Mouse (Mus musculus): ENCODE results near the gene Gm49673. TPM values are rescaled to one million over a fixed set of nuclear protein-coding genes. Genes with fewer than 3 reads are reported as not detected.
"Not testable (repeated sequence)": the region's sequence is repeated elsewhere in the genome, so short reads cannot be mapped to it uniquely, and the experiment has no call there.

Gene Gm49673
- not detected in 2 replicates for polyA plus RNA-seq (2012; ENCODE audit: insufficient read depth, insufficient read length, low replicate concordance, missing spikeins)

- not testable (repeated sequence) for H3K27ac ChIP-seq (ENCODE audit: insufficient read depth, low read depth, low read length); H3K4me1 ChIP-seq (ENCODE audit: control insufficient read depth, insufficient read depth, low read length)
- peak within 1 kb of the TSS; percentile 65 for H3K4me3 ChIP-seq (ENCODE audit: insufficient read depth, low read depth, low read length)
- WGBS = 2% methylated on average over 56 of the region's 67 CpGs
Observed at GRCm38 (mm10) chr17:8147439-8148316, at the start of gene Gm49673, which contains the start of gene Rnaset2a. Gene Gm49673 (minus strand): TSS chr17:8147788. Gene Rnaset2a (minus strand): TSS chr17:8148097.

- no peak overlapping the region for H3K27ac ChIP-seq (ENCODE audit: insufficient read depth, low read depth, low read length)
- no peak overlapping the region for H3K4me3 ChIP-seq (ENCODE audit: insufficient read depth, low read depth, low read length)
- WGBS = 93% methylated on average over 8 of the region's 8 CpGs
- peaks cover 3% of the 10 kb centered on the region; the same call in 1 of the 2 replicates for H3K4me1 ChIP-seq (ENCODE audit: control insufficient read depth, insufficient read depth, low read length)
- TF ChIP-seq POLR2A (IDR thresholded peaks at IDR 0.05; ENCODE audit: insufficient read depth, low read depth, low read length) = no peak
Observed at GRCm38 (mm10) chr17:8195685-8196376, 48.2 kb upstream of the Gm49673 start.

- 66% methylated on average over 8 of the region's 8 CpGs for WGBS
- Histone ChIP-seq H3K27ac (ENCODE audit: insufficient read depth, low read depth, low read length) (peak overlapping the region; percentile 45; the same call in 1 of the 2 replicates), H3K4me3 (ENCODE audit: insufficient read depth, low read depth, low read length) (no peak overlapping the region), H3K4me1 (ENCODE audit: control insufficient read depth, insufficient read depth, low read length) (peaks cover 12% of the 10 kb centered on the region)
- TF ChIP-seq POLR2A (IDR thresholded peaks at IDR 0.05; ENCODE audit: insufficient read depth, low read depth, low read length) (no peak), CTCF (IDR thresholded peaks at IDR 0.05; ENCODE audit: insufficient read depth, low read depth, low read length) (no peak)
Observed at GRCm38 (mm10) chr17:8193678-8194077, 46.1 kb upstream of the Gm49673 start.

- H3K27ac ChIP-seq (ENCODE audit: insufficient read depth, low read depth, low read length) = no peak overlapping the region
- H3K4me3 ChIP-seq (ENCODE audit: insufficient read depth, low read depth, low read length) = no peak overlapping the region
- WGBS = 88% methylated on average over 7 of the region's 7 CpGs
- TF ChIP-seq POLR2A (IDR thresholded peaks at IDR 0.05; ENCODE audit: insufficient read depth, low read depth, low read length) (no peak), CTCF (IDR thresholded peaks at IDR 0.05; ENCODE audit: insufficient read depth, low read depth, low read length) (no peak)
- H3K4me1 ChIP-seq (ENCODE audit: control insufficient read depth, insufficient read depth, low read length) = no peaks in the 10 kb centered on the region
Observed at GRCm38 (mm10) chr17:8184217-8184616, 36.6 kb upstream of the Gm49673 start.

GRCm38 (mm10) chr17:8183815-8184214, 36.2 kb upstream of the Gm49673 start:
- Histone ChIP-seq H3K4me1 (ENCODE audit: control insufficient read depth, insufficient read depth, low read length) (no peaks in the 10 kb centered on the region), H3K27ac (ENCODE audit: insufficient read depth, low read depth, low read length) (no peak overlapping the region), H3K4me3 (ENCODE audit: insufficient read depth, low read depth, low read length) (no peak overlapping the region)
- TF ChIP-seq POLR2A (IDR thresholded peaks at IDR 0.05; ENCODE audit: insufficient read depth, low read depth, low read length) = no peak
- no peak for TF ChIP-seq CTCF (IDR thresholded peaks at IDR 0.05; ENCODE audit: insufficient read depth, low read depth, low read length)
- 87% methylated on average over 5 of the region's 5 CpGs for WGBS

DNA sequence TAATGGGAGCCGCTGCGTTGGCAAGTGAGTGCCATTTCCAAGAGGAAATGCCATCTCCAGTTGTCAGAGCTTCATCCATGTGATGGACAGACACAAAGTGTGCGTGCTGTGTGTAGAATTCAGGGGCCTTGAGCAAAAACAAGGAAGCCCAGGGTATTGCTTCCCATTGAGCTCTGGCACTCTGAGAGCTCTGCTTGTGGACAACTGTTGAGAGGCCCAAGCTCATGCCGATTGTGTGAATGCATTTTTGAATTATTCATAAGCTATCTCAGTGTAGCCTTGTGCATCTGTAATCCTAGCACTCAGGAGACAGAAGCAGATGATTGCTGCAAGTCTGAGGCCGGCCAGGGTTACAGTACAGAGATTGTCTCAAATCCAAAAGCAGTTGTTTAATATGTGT, 29.5 kb upstream of the Gm49673 start:
- 42% methylated on average over 5 of the region's 5 CpGs for WGBS
- Histone ChIP-seq H3K4me3 (ENCODE audit: insufficient read depth, low read depth, low read length) (no peak overlapping the region), H3K4me1 (ENCODE audit: control insufficient read depth, insufficient read depth, low read length) (peaks cover 6% of the 10 kb centered on the region), H3K27ac (ENCODE audit: insufficient read depth, low read depth, low read length) (no peak overlapping the region)
- TF ChIP-seq CTCF (IDR thresholded peaks at IDR 0.05; ENCODE audit: insufficient read depth, low read depth, low read length) (no peak), POLR2A (IDR thresholded peaks at IDR 0.05; ENCODE audit: insufficient read depth, low read depth, low read length) (no peak)

- TF ChIP-seq POLR2A (IDR thresholded peaks at IDR 0.05; ENCODE audit: insufficient read depth, low read depth, low read length) = no peak
- H3K4me1 ChIP-seq (ENCODE audit: control insufficient read depth, insufficient read depth, low read length) = peaks cover 6% of the 10 kb centered on the region
- no peak overlapping the region for H3K27ac ChIP-seq (ENCODE audit: insufficient read depth, low read depth, low read length)
- H3K4me3 ChIP-seq (ENCODE audit: insufficient read depth, low read depth, low read length) = no peak overlapping the region
- WGBS = 79% methylated on average over 4 of the region's 4 CpGs
Observed at GRCm38 (mm10) chr17:8171081-8171480, 23.5 kb upstream of the Gm49673 start.

- Histone ChIP-seq H3K27ac (ENCODE audit: insufficient read depth, low read depth, low read length) (no peak overlapping the region), H3K4me3 (ENCODE audit: insufficient read depth, low read depth, low read length) (no peak overlapping the region), H3K4me1 (ENCODE audit: control insufficient read depth, insufficient read depth, low read length) (peaks cover 3% of the 10 kb centered on the region)
- WGBS = 88% methylated on average over 7 of the region's 7 CpGs
- TF ChIP-seq CTCF (IDR thresholded peaks at IDR 0.05; ENCODE audit: insufficient read depth, low read depth, low read length) (no peak), POLR2A (IDR thresholded peaks at IDR 0.05; ENCODE audit: insufficient read depth, low read depth, low read length) (no peak)
Observed at GRCm38 (mm10) chr17:8170331-8170730, 22.7 kb upstream of the Gm49673 start.

DNA sequence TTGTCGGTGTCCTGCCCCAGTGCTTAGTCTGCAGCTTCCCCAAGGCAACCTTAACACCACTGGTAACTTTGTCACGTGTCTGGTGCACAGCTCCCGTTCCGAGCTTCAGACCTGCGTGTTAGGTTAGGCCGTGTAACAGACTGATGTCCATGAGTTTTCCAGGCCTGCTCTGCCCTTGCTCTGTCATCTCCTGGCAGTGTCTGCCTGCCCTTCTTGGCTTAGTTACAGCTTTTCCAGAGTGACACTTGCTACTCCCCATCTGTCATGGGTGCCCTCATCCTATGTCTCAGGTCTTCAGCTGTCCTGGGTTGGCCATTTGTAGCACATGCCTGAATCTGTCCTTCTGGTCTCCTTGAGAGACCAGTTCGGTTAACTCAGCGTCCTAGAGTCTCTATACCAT, 19.8 kb upstream of the Gm49673 start:
- H3K4me1 ChIP-seq (ENCODE audit: control insufficient read depth, insufficient read depth, low read length); H3K27ac ChIP-seq (ENCODE audit: insufficient read depth, low read depth, low read length); H3K4me3 ChIP-seq (ENCODE audit: insufficient read depth, low read depth, low read length): not testable (repeated sequence)
- 77% methylated on average over 7 of the region's 8 CpGs for WGBS

DNA sequence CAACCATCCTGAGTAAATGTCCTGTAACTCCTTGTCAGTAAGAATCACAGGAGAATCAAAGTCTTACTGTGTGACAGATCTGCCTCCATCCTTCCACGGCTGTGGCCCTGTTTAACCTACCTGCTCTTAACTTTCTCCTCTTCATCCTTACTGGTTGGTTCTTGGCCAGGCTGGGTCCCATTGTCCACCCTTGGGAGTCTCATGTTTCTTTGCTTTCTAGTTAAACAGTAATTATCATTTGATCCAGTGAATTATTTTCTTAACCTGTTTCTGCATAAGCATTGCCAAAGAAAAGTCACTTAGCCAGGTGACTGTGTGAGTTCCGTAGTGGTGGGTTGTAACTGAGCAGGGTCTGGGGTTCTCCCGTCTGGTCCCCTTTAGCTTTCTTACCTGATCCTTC, 18.9 kb upstream of the Gm49673 start:
- not testable (repeated sequence) for H3K27ac ChIP-seq (ENCODE audit: insufficient read depth, low read depth, low read length); H3K4me1 ChIP-seq (ENCODE audit: control insufficient read depth, insufficient read depth, low read length); H3K4me3 ChIP-seq (ENCODE audit: insufficient read depth, low read depth, low read length)
- WGBS = 31% methylated on average over 2 of the region's 3 CpGs

GRCm38 (mm10) chr17:8165977-8166376, 18.4 kb upstream of the Gm49673 start:
- not testable (repeated sequence) for H3K4me1 ChIP-seq (ENCODE audit: control insufficient read depth, insufficient read depth, low read length); H3K27ac ChIP-seq (ENCODE audit: insufficient read depth, low read depth, low read length)
- 0% methylated on average over 11 of the region's 11 CpGs for WGBS
- H3K4me3 ChIP-seq (ENCODE audit: insufficient read depth, low read depth, low read length) = peak overlapping the region; percentile 68

DNA sequence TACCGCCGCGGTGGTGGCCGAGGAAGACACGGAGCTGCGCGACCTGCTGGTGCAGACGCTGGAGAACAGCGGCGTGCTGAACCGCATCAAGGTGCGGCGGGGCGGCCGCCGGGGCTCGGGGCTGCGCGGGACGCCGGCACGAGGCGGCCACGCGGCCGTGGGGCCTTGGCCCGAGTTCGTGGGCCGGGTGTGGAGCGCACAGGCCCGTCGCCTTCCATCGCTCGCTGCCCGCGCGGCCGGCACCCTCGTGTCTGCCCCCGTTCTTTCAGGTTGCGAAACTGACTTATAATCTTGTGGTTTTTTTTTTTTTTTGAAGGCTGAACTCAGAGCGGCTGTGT, 18.0 kb upstream of the Gm49673 start:
- WGBS = 0% methylated on average over 38 of the region's 42 CpGs
- not testable (repeated sequence) for H3K27ac ChIP-seq (ENCODE audit: insufficient read depth, low read depth, low read length); H3K4me1 ChIP-seq (ENCODE audit: control insufficient read depth, insufficient read depth, low read length)
- peak overlapping the region; percentile 68 for H3K4me3 ChIP-seq (ENCODE audit: insufficient read depth, low read depth, low read length)

Data from olfactory bulb, adult 2 months (tissue).